ENCODE assay signal across 9 mouse cellular contexts in genomic region chr1:22604329-22605044, GRCm38 (mm10).
DNase-seq lines count a peak whose midpoint lies in the region; ATAC-seq and TF ChIP-seq lines count a peak whose summit lies in the region.
"Had no signal": no experiment of that assay in that cellular context is flagged by ENCODE, and none has a peak within 500 bp of the region (broad histone marks: within the 10 kb centered on the region; RNA-seq: fewer than 3 reads in every experiment).

No protein-coding gene starts in this region.

- intact Hi-C loops in heart, adult 2 months (cut with DNase I): loop anchor here (1.0 to 10.0 kb wide), 4 partner anchors 250 to 680 kb away; no protein-coding TSS in a partner anchor

- H3K4me1 ChIP-seq in heart, adult 2 months (ENCODE audit: control insufficient read depth, insufficient read depth, low read length): no peaks in the 10 kb centered on the region
- no peaks in the 10 kb centered on the region for H3K4me1 ChIP-seq in heart, embryonic 10.5 days
- H3K4me1 ChIP-seq in lung, postnatal 0 days (ENCODE audit: insufficient read depth, low read depth, low read length): no peaks in the 10 kb centered on the region
- H3K4me1 ChIP-seq in midbrain, embryonic 16.5 days (ENCODE audit: control insufficient read depth, insufficient read depth, low read length): peaks cover 5% of the 10 kb centered on the region; the same call in 1 of the 2 replicates
- H3K4me1 ChIP-seq: limb, embryonic 15.5 days had no signal

- no peaks in the 10 kb centered on the region for H3K27me3 ChIP-seq in heart, adult 2 months (ENCODE audit: control insufficient read depth, insufficient read depth, low read length)
- no peaks in the 10 kb centered on the region for H3K27me3 ChIP-seq in heart, embryonic 10.5 days (ENCODE audit: insufficient read depth, poor library complexity, severe bottlenecking)
- no peaks in the 10 kb centered on the region for H3K27me3 ChIP-seq in lung, postnatal 0 days (replicated peaks; ENCODE audit: insufficient read depth, low read length)
- no peaks in the 10 kb centered on the region for H3K27me3 ChIP-seq in midbrain, embryonic 16.5 days (ENCODE audit: control insufficient read depth, insufficient read depth, low read depth, low read length)
- H3K27me3 ChIP-seq: limb, embryonic 15.5 days had no signal

- no peaks in the 10 kb centered on the region for H3K9me3 ChIP-seq in heart, embryonic 10.5 days
- no peaks in the 10 kb centered on the region for H3K9me3 ChIP-seq in lung, postnatal 0 days (ENCODE audit: low read length)
- H3K9me3 ChIP-seq in midbrain, embryonic 16.5 days (replicated peaks; ENCODE audit: control insufficient read depth, low read length, poor library complexity, severe bottlenecking): no peaks in the 10 kb centered on the region
- H3K9me3 ChIP-seq: limb, embryonic 15.5 days had no signal

- WGBS in heart, adult 2 months: 64% methylated on average over 18 of the region's 18 CpGs
- WGBS in heart, embryonic 10.5 days: 64% methylated on average over 18 of the region's 18 CpGs
- 68% methylated on average over 17 of the region's 18 CpGs for WGBS in lung, postnatal 0 days
- 70% methylated on average over 18 of the region's 18 CpGs for whole genome bisulfite sequencing in midbrain, embryonic 16.5 days

- TF ChIP-seq CTCF in heart, adult 2 months (IDR thresholded peaks at IDR 0.05): peak; percentile 65
- TF ChIP-seq CTCF in lung, postnatal 0 days (IDR thresholded peaks at IDR 0.05): peak; percentile 47

- no peaks in the 10 kb centered on the region for H3K79me2 ChIP-seq in heart, adult 2 months (replicated peaks; ENCODE audit: control insufficient read depth, insufficient read depth, low read length)

- no peak for TF ChIP-seq EP300 in heart, adult 2 months (IDR thresholded peaks at IDR 0.05; ENCODE audit: insufficient read depth, low read depth, low read length)
- TF ChIP-seq EP300 in lung, postnatal 0 days (IDR thresholded peaks at IDR 0.05): no peak

- no peak for ATAC-seq in lung, postnatal 0 days
- ATAC-seq in midbrain, embryonic 16.5 days: peak; percentile 66

- no peak for DNase-seq in heart, adult 2 months
- no peak for DNase-seq in heart, embryonic 10.5 days (ENCODE audit: low spot score)
- peak; percentile 53 for DNase-seq in lung, postnatal 0 days (ENCODE audit: low spot score)
- no peak for DNase-seq in lung, adult 18-20 months
- peak; percentile 1 for DNase-seq in c-Kit-positive CD71-positive TER-119-positive erythroid progenitor cells, embryonic 14.5 days (ENCODE audit: low spot score)
- no peak for DNase-seq in adrenal gland, adult 18-20 months (ENCODE audit: low spot score in 2 of 2)
- no peak for DNase-seq in layer of hippocampus, postnatal 36 days

- H3K4me3 ChIP-seq in heart, adult 2 months: no peak overlapping the region
- H3K4me3 ChIP-seq in heart, embryonic 10.5 days: no peak overlapping the region
- no peak overlapping the region for H3K4me3 ChIP-seq in lung, postnatal 0 days (ENCODE audit: low read depth, low read length)
- no peak overlapping the region for H3K4me3 ChIP-seq in midbrain, embryonic 16.5 days (ENCODE audit: low read depth, low read length)
- H3K4me3 ChIP-seq: limb, embryonic 15.5 days had no signal

- H3K4me2 ChIP-seq in lung, postnatal 0 days (replicated peaks; ENCODE audit: low read depth, low read length): no peak overlapping the region
- no peak overlapping the region for H3K4me2 ChIP-seq in midbrain, embryonic 16.5 days (ENCODE audit: low read length)
- H3K4me2 ChIP-seq: limb, embryonic 15.5 days had no signal

- H3K27ac ChIP-seq in heart, adult 2 months: no peak overlapping the region
- no peak overlapping the region for H3K27ac ChIP-seq in heart, embryonic 10.5 days
- H3K27ac ChIP-seq in lung, postnatal 0 days (ENCODE audit: low read length): no peak overlapping the region
- H3K27ac ChIP-seq in midbrain, embryonic 16.5 days (ENCODE audit: low read length): no peak overlapping the region
- H3K27ac ChIP-seq: limb, embryonic 15.5 days had no signal

- no peak overlapping the region for H3K9ac ChIP-seq in heart, adult 2 months (ENCODE audit: low read depth, low read length)
- no peak overlapping the region for H3K9ac ChIP-seq in lung, postnatal 0 days (replicated peaks; ENCODE audit: low read depth)
- no peak overlapping the region for H3K9ac ChIP-seq in midbrain, embryonic 16.5 days (ENCODE audit: low read depth, low read length)
- H3K9ac ChIP-seq: limb, embryonic 15.5 days had no signal

- no peak for TF ChIP-seq POLR2A in heart, adult 2 months (IDR thresholded peaks at IDR 0.05; ENCODE audit: insufficient read depth, low read depth, low read length)

- no peaks in the 10 kb centered on the region for H3K36me3 ChIP-seq in heart, adult 2 months (ENCODE audit: control insufficient read depth, insufficient read depth, low read length)
- no peaks in the 10 kb centered on the region for H3K36me3 ChIP-seq in heart, embryonic 10.5 days
- no peaks in the 10 kb centered on the region for H3K36me3 ChIP-seq in lung, postnatal 0 days (ENCODE audit: insufficient read depth, low read length)
- no peaks in the 10 kb centered on the region for H3K36me3 ChIP-seq in midbrain, embryonic 16.5 days (ENCODE audit: control insufficient read depth, insufficient read depth, low read length)
- H3K36me3 ChIP-seq: limb, embryonic 15.5 days had no signal

Comparison
In these comparisons a context has a peak if more than half of its experiments do, and no peak if none do; other contexts are left out.
1. DNase-seq: peak in lung, postnatal 0 days (single experiment) and c-Kit-positive CD71-positive TER-119-positive erythroid progenitor cells, embryonic 14.5 days (single experiment); none in heart, adult 2 months (0 of 2), heart, embryonic 10.5 days (single experiment), lung, adult 18-20 months (0 of 2), adrenal gland, adult 18-20 months (0 of 2) and layer of hippocampus, postnatal 36 days (0 of 2).